Mouse (Mus musculus) midbrain, embryonic 13.5 days (tissue): ENCODE results near the gene Il1r1. TPM values are rescaled to one million over a fixed set of nuclear protein-coding genes. Genes with fewer than 3 reads are reported as not detected.

Experiments
- ATAC-seq: fragments of 200-750 bp; cut with Nextera tagmentation; 2 replicates; pipeline ENCODE4 v1.8.0; 2017; ENCODE audit warnings: mild to moderate bottlenecking, moderate TSS enrichment, moderate library complexity
- H3K27ac ChIP-seq: fragments of 300-500 bp; sonication (generic); 2 replicates; pipeline ENCODE4 v1.5.1; 2015; ENCODE audit warnings: inconsistent platforms, mild to moderate bottlenecking, moderate library complexity
- H3K27me3 ChIP-seq: fragments of 300-500 bp; sonication (generic); 2 replicates; pipeline ENCODE4 v1.6.1; 2015; ENCODE audit warnings: mild to moderate bottlenecking, inconsistent platforms
- H3K36me3 ChIP-seq: fragments of 300-500 bp; sonication (generic); 2 replicates; pipeline ENCODE4 v1.6.1; 2015; ENCODE audit warnings: mild to moderate bottlenecking, inconsistent platforms
- H3K4me1 ChIP-seq: fragments of 300-500 bp; sonication (generic); replicated peaks from 2 replicates; pipeline ENCODE4 v1.6.1; 2015; ENCODE audit warnings: inconsistent platforms
- H3K4me2 ChIP-seq: fragments of 300-500 bp; sonication (generic); replicated peaks from 2 replicates; pipeline ENCODE4 v1.6.1; 2015; ENCODE audit warnings: moderate library complexity, mild to moderate bottlenecking, inconsistent platforms
- H3K4me3 ChIP-seq: fragments of 300-500 bp; sonication (generic); replicated peaks from 2 replicates; pipeline ENCODE4 v1.5.1; 2015; ENCODE audit warnings: mild to moderate bottlenecking, inconsistent platforms
- H3K9ac ChIP-seq: fragments of 300-500 bp; sonication (generic); replicated peaks from 2 replicates; pipeline ENCODE4 v1.6.1; 2015; ENCODE audit warnings: mild to moderate bottlenecking, inconsistent platforms
- H3K9me3 ChIP-seq: fragments of 300-500 bp; sonication (generic); 2 replicates; pipeline ENCODE4 v1.6.1; 2016; ENCODE audit warnings: mild to moderate bottlenecking, inconsistent platforms
- WGBS: fragments of 180-500 bp; shearing (Covaris S2); methylation state at CpG from one replicate; pipeline ENCODE4 v1.1.7; 2015; 5-methylcytosine and 5-hydroxymethylcytosine counted together
- polyA plus RNA-seq: library from polyadenylated mRNA; unstranded; fragments of >200 nt; fragmentation: Nextera tagmentation; extraction: Ambion mirVana; gene quantifications from 2 replicates; pipeline ENCODE4 v1.2.1, GENCODE M21; 2015

Il1r1 gene
- 0.45 and 0.55 TPM in 2 replicates for polyA plus RNA-seq

- Histone ChIP-seq H3K27me3 (no peaks in the 10 kb centered on the region), H3K27ac (no peak within 1 kb of the TSS), H3K4me1 (no peaks in the 10 kb centered on the region), H3K9me3 (no peaks in the 10 kb centered on the region), H3K4me3 (no peak within 1 kb of the TSS), H3K36me3 (no peaks in the 10 kb centered on the region), H3K9ac (no peak within 1 kb of the TSS), H3K4me2 (no peak within 1 kb of the TSS)
- 75% methylated on average over 12 of the region's 12 CpGs for WGBS
- no peak for ATAC-seq
These were observed at the start of gene Il1r1 for GRCm38 (mm10) chr1:40224539-40225284. TSS of gene Il1r1 (plus strand) at chr1:40225080.

- no peaks in the 10 kb centered on the region for H3K9me3 ChIP-seq
- no peak overlapping the region for H3K27ac ChIP-seq
- WGBS, result 89% methylated on average over 5 of the region's 5 CpGs
- H3K9ac ChIP-seq, result no peak overlapping the region
- H3K4me3 ChIP-seq, result no peak overlapping the region
- H3K4me2 ChIP-seq, result no peak overlapping the region
- ATAC-seq, result no peak
- H3K36me3 ChIP-seq, result no peaks in the 10 kb centered on the region
- no peaks in the 10 kb centered on the region for H3K27me3 ChIP-seq
- no peaks in the 10 kb centered on the region for H3K4me1 ChIP-seq
These were observed 49.8 kb upstream of the Il1r1 start for GRCm38 (mm10) chr1:40175123-40175522.

- WGBS, result 90% methylated on average over 1 of the region's 1 CpGs
- ATAC-seq, result no peak
These were observed 49.1 kb upstream of the Il1r1 start for GRCm38 (mm10) chr1:40175797-40176196.

GRCm38 (mm10) chr1:40179031-40179430, 45.8 kb upstream of the Il1r1 start:
- Histone ChIP-seq H3K9me3 (no peaks in the 10 kb centered on the region), H3K27ac (no peak overlapping the region), H3K4me1 (no peaks in the 10 kb centered on the region), H3K4me2 (no peak overlapping the region), H3K4me3 (no peak overlapping the region), H3K36me3 (no peaks in the 10 kb centered on the region), H3K9ac (no peak overlapping the region), H3K27me3 (no peaks in the 10 kb centered on the region)
- 91% methylated on average over 4 of the region's 4 CpGs for WGBS
- no peak for ATAC-seq

More at GRCm38 (mm10) chr1:40175797-40176196, 49.1 kb upstream of the Il1r1 start:
- Histone ChIP-seq H3K36me3 (no peaks in the 10 kb centered on the region), H3K4me3 (no peak overlapping the region), H3K9ac (no peak overlapping the region), H3K4me1 (no peaks in the 10 kb centered on the region), H3K27ac (no peak overlapping the region), H3K9me3 (no peaks in the 10 kb centered on the region), H3K4me2 (no peak overlapping the region), H3K27me3 (no peaks in the 10 kb centered on the region)

GRCm38 (mm10) chr1:40179493-40179892, 45.4 kb upstream of the Il1r1 start:
- no peak for ATAC-seq
- no peaks in the 10 kb centered on the region for H3K36me3 ChIP-seq
- WGBS, result 80% methylated on average over 1 of the region's 1 CpGs
- H3K9me3 ChIP-seq, result no peaks in the 10 kb centered on the region
- H3K4me1 ChIP-seq, result no peaks in the 10 kb centered on the region
- no peak overlapping the region for H3K27ac ChIP-seq
- H3K4me2 ChIP-seq, result no peak overlapping the region
- H3K9ac ChIP-seq, result no peak overlapping the region
- no peaks in the 10 kb centered on the region for H3K27me3 ChIP-seq
- H3K4me3 ChIP-seq, result no peak overlapping the region

- H3K9me3 ChIP-seq, result no peaks in the 10 kb centered on the region
- ATAC-seq, result no peak
- H3K9ac ChIP-seq, result no peak overlapping the region
- no peaks in the 10 kb centered on the region for H3K36me3 ChIP-seq
- no peak overlapping the region for H3K4me3 ChIP-seq
- 86% methylated on average over 2 of the region's 2 CpGs for WGBS
- no peak overlapping the region for H3K4me2 ChIP-seq
- no peak overlapping the region for H3K27ac ChIP-seq
- no peaks in the 10 kb centered on the region for H3K27me3 ChIP-seq
- H3K4me1 ChIP-seq, result no peaks in the 10 kb centered on the region
These were observed 44.0 kb upstream of the Il1r1 start for GRCm38 (mm10) chr1:40180861-40181260.

- Histone ChIP-seq H3K27me3 (no peaks in the 10 kb centered on the region), H3K4me1 (no peaks in the 10 kb centered on the region), H3K4me2 (no peak overlapping the region), H3K4me3 (no peak overlapping the region), H3K27ac (no peak overlapping the region), H3K36me3 (no peaks in the 10 kb centered on the region), H3K9ac (no peak overlapping the region), H3K9me3 (no peaks in the 10 kb centered on the region)
- WGBS, result 69% methylated on average over 3 of the region's 3 CpGs
- no peak for ATAC-seq
These were observed 43.2 kb upstream of the Il1r1 start for GRCm38 (mm10) chr1:40181716-40182115.

- Histone ChIP-seq H3K4me2 (no peak overlapping the region), H3K9me3 (no peaks in the 10 kb centered on the region), H3K36me3 (no peaks in the 10 kb centered on the region), H3K4me3 (no peak overlapping the region), H3K27ac (no peak overlapping the region), H3K4me1 (no peaks in the 10 kb centered on the region), H3K9ac (no peak overlapping the region), H3K27me3 (no peaks in the 10 kb centered on the region)
- ATAC-seq, result no peak
These were observed 41.5 kb upstream of the Il1r1 start for GRCm38 (mm10) chr1:40183410-40183809.

- H3K27me3 ChIP-seq, result no peaks in the 10 kb centered on the region
- no peak for ATAC-seq
- no peak overlapping the region for H3K4me3 ChIP-seq
- H3K4me2 ChIP-seq, result no peak overlapping the region
- no peaks in the 10 kb centered on the region for H3K4me1 ChIP-seq
- no peak overlapping the region for H3K27ac ChIP-seq
- no peaks in the 10 kb centered on the region for H3K36me3 ChIP-seq
- H3K9me3 ChIP-seq, result no peaks in the 10 kb centered on the region
- no peak overlapping the region for H3K9ac ChIP-seq
- 89% methylated on average over 1 of the region's 1 CpGs for WGBS
These were observed 36.9 kb upstream of the Il1r1 start for GRCm38 (mm10) chr1:40187961-40188360.

GRCm38 (mm10) chr1:40190025-40190424, 34.9 kb upstream of the Il1r1 start:
- H3K9ac ChIP-seq, result no peak overlapping the region
- H3K27ac ChIP-seq, result no peak overlapping the region
- H3K36me3 ChIP-seq, result no peaks in the 10 kb centered on the region
- no peaks in the 10 kb centered on the region for H3K9me3 ChIP-seq
- no peaks in the 10 kb centered on the region for H3K4me1 ChIP-seq
- H3K27me3 ChIP-seq, result no peaks in the 10 kb centered on the region
- no peak for ATAC-seq
- H3K4me3 ChIP-seq, result no peak overlapping the region
- 73% methylated on average over 5 of the region's 5 CpGs for WGBS
- H3K4me2 ChIP-seq, result no peak overlapping the region

- H3K9me3 ChIP-seq, result no peaks in the 10 kb centered on the region
- no peaks in the 10 kb centered on the region for H3K36me3 ChIP-seq
- H3K27ac ChIP-seq, result no peak overlapping the region
- ATAC-seq, result no peak
- H3K9ac ChIP-seq, result no peak overlapping the region
- no peak overlapping the region for H3K4me2 ChIP-seq
- no peaks in the 10 kb centered on the region for H3K27me3 ChIP-seq
- no peaks in the 10 kb centered on the region for H3K4me1 ChIP-seq
- 90% methylated on average over 5 of the region's 5 CpGs for WGBS
- H3K4me3 ChIP-seq, result no peak overlapping the region
These were observed 34.0 kb upstream of the Il1r1 start for GRCm38 (mm10) chr1:40190837-40191236.

- no peak overlapping the region for H3K4me3 ChIP-seq
- H3K9ac ChIP-seq, result no peak overlapping the region
- H3K36me3 ChIP-seq, result no peaks in the 10 kb centered on the region
- WGBS, result 82% methylated on average over 2 of the region's 2 CpGs
- no peak overlapping the region for H3K27ac ChIP-seq
- H3K27me3 ChIP-seq, result no peaks in the 10 kb centered on the region
- H3K9me3 ChIP-seq, result no peaks in the 10 kb centered on the region
- no peak overlapping the region for H3K4me2 ChIP-seq
- H3K4me1 ChIP-seq, result no peaks in the 10 kb centered on the region
- ATAC-seq, result no peak
These were observed 30.6 kb upstream of the Il1r1 start for GRCm38 (mm10) chr1:40194279-40194678.
